Mouse (Mus musculus) NIH3T3 (cell line): Measurements from ENCODE around the gene Macrod2.
"Not testable (repeated sequence)": the region's sequence is repeated elsewhere in the genome, so short reads cannot be mapped to it uniquely, and the experiment has no call there.

Experiments
- DNase-seq: peaks from one replicate; pipeline ENCODE4 v3.0.0-alpha.2; 2012; ENCODE audit warnings: low read depth

The Macrod2 gene

GRCm38 (mm10) chr2:140704146-140704545 is 309.0 kb downstream of the Macrod2 start:
- no peak for DNase-seq

- no peak for DNase-seq
Observed at GRCm38 (mm10) chr2:140705278-140705677, 310.2 kb downstream of the Macrod2 start.

GRCm38 (mm10) chr2:140707550-140707949 is 312.4 kb downstream of the Macrod2 start:
- no peak for DNase-seq

- DNase-seq, result no peak
Observed at GRCm38 (mm10) chr2:140715822-140716221, 320.7 kb downstream of the Macrod2 start.

- DNase-seq, result no peak
Observed at GRCm38 (mm10) chr2:140717407-140717806, 322.3 kb downstream of the Macrod2 start.

GRCm38 (mm10) chr2:140732616-140733183 is 337.6 kb downstream of the Macrod2 start:
- DNase-seq, result no peak

- DNase-seq, result no peak
Observed at GRCm38 (mm10) chr2:140740511-140740910, 345.4 kb downstream of the Macrod2 start.

- not testable (repeated sequence) for DNase-seq
Observed at GRCm38 (mm10) chr2:140742954-140743353, 347.8 kb downstream of the Macrod2 start.

GRCm38 (mm10) chr2:140758881-140759280 is 363.8 kb downstream of the Macrod2 start:
- DNase-seq, result no peak

GRCm38 (mm10) chr2:140759732-140760131 is 364.6 kb downstream of the Macrod2 start:
- DNase-seq, result no peak

- no peak for DNase-seq
Observed at GRCm38 (mm10) chr2:140760137-140760536, 365.0 kb downstream of the Macrod2 start.

- no peak for DNase-seq
Observed at GRCm38 (mm10) chr2:140763076-140763891, 368.2 kb downstream of the Macrod2 start.

- no peak for DNase-seq
Observed at GRCm38 (mm10) chr2:140769473-140769872, 374.4 kb downstream of the Macrod2 start.

- DNase-seq, result no peak
Observed at GRCm38 (mm10) chr2:140772825-140773224, 377.7 kb downstream of the Macrod2 start.

GRCm38 (mm10) chr2:140773456-140773855 is 378.3 kb downstream of the Macrod2 start:
- no peak for DNase-seq

- DNase-seq, result no peak
Observed at GRCm38 (mm10) chr2:140774808-140775370, 379.8 kb downstream of the Macrod2 start.

GRCm38 (mm10) chr2:140775448-140776101 is 380.5 kb downstream of the Macrod2 start:
- no peak for DNase-seq

- no peak for DNase-seq
Observed at GRCm38 (mm10) chr2:140778212-140778611, 383.1 kb downstream of the Macrod2 start.

- no peak for DNase-seq
Observed at GRCm38 (mm10) chr2:140783041-140783440, 387.9 kb downstream of the Macrod2 start.

GRCm38 (mm10) chr2:140784626-140785025 is 389.5 kb downstream of the Macrod2 start:
- DNase-seq, result no peak

- peak; percentile 56 for DNase-seq
Observed at GRCm38 (mm10) chr2:140790363-140790762, 395.3 kb downstream of the Macrod2 start.

GRCm38 (mm10) chr2:140793886-140794608 is 398.9 kb downstream of the Macrod2 start:
- no peak for DNase-seq
